Mouse (Mus musculus) urinary bladder, postnatal 25 days (tissue): ENCODE results near the gene Hrh2.

ENCODE experiments used
- DNase-seq: peaks from one replicate; pipeline ENCODE4 v3.0.0; 2022; ENCODE audit warnings: low spot score

Gene Hrh2

GRCm38 (mm10) chr13:54176406-54177020 is 15.4 kb upstream of the Hrh2 start:
- DNase-seq = no peak

GRCm38 (mm10) chr13:54177346-54177745 is 14.6 kb upstream of the Hrh2 start:
- DNase-seq = no peak

- no peak for DNase-seq
Measured at GRCm38 (mm10) chr13:54178647-54179046, 13.3 kb upstream of the Hrh2 start.

GRCm38 (mm10) chr13:54179971-54180370 is 12.0 kb upstream of the Hrh2 start:
- DNase-seq = no peak

- DNase-seq = no peak
Measured at GRCm38 (mm10) chr13:54180461-54180860, 11.5 kb upstream of the Hrh2 start.

GRCm38 (mm10) chr13:54181318-54181717 is 10.6 kb upstream of the Hrh2 start:
- no peak for DNase-seq

GRCm38 (mm10) chr13:54181947-54182346 is 10.0 kb upstream of the Hrh2 start:
- DNase-seq = no peak

- no peak for DNase-seq
Measured at GRCm38 (mm10) chr13:54186394-54186793, 5.5 kb upstream of the Hrh2 start.

- no peak for DNase-seq
Measured at GRCm38 (mm10) chr13:54188190-54188706, 3.7 kb upstream of the Hrh2 start.

- DNase-seq = peak; percentile 8
Measured at GRCm38 (mm10) chr13:54189896-54190295, 2.0 kb upstream of the Hrh2 start.

- no peak for DNase-seq
Measured at GRCm38 (mm10) chr13:54191181-54191580, 748 bp upstream of the Hrh2 start.

GRCm38 (mm10) chr13:54193580-54193979 is 1.7 kb downstream of the Hrh2 start:
- DNase-seq = no peak

GRCm38 (mm10) chr13:54199000-54199399 is 7.1 kb downstream of the Hrh2 start:
- no peak for DNase-seq

- no peak for DNase-seq
Measured at GRCm38 (mm10) chr13:54202458-54202857, 10.5 kb downstream of the Hrh2 start.

- no peak for DNase-seq
Measured at GRCm38 (mm10) chr13:54203419-54203818, 11.5 kb downstream of the Hrh2 start.

- no peak for DNase-seq
Measured at GRCm38 (mm10) chr13:54205195-54205594, 13.3 kb downstream of the Hrh2 start.

GRCm38 (mm10) chr13:54206140-54206753 is 14.3 kb downstream of the Hrh2 start:
- DNase-seq = no peak

- DNase-seq = no peak
Measured at GRCm38 (mm10) chr13:54209476-54210253, 17.7 kb downstream of the Hrh2 start.

GRCm38 (mm10) chr13:54211528-54212488 is 19.9 kb downstream of the Hrh2 start:
- no peak for DNase-seq

GRCm38 (mm10) chr13:54212516-54212915 is 20.6 kb downstream of the Hrh2 start:
- DNase-seq = no peak

- no peak for DNase-seq
Measured at GRCm38 (mm10) chr13:54215266-54215665, 23.3 kb downstream of the Hrh2 start.

GRCm38 (mm10) chr13:54215777-54216316 is 23.9 kb downstream of the Hrh2 start:
- DNase-seq = no peak
